Mouse (Mus musculus) spleen, postnatal 36 days (tissue): ENCODE data around the gene Ebf1.
"Not testable (repeated sequence)": the region's sequence is repeated elsewhere in the genome, so short reads cannot be mapped to it uniquely, and the experiment has no call there.

Experiments used
- DNase-seq, 2 experiments: peaks; one replicate each; pipeline ENCODE4 v3.0.0; 2022; ENCODE audit warnings: low spot score in 2 of 2, mixed read lengths in 1 of 2

Gene Ebf1

DNA sequence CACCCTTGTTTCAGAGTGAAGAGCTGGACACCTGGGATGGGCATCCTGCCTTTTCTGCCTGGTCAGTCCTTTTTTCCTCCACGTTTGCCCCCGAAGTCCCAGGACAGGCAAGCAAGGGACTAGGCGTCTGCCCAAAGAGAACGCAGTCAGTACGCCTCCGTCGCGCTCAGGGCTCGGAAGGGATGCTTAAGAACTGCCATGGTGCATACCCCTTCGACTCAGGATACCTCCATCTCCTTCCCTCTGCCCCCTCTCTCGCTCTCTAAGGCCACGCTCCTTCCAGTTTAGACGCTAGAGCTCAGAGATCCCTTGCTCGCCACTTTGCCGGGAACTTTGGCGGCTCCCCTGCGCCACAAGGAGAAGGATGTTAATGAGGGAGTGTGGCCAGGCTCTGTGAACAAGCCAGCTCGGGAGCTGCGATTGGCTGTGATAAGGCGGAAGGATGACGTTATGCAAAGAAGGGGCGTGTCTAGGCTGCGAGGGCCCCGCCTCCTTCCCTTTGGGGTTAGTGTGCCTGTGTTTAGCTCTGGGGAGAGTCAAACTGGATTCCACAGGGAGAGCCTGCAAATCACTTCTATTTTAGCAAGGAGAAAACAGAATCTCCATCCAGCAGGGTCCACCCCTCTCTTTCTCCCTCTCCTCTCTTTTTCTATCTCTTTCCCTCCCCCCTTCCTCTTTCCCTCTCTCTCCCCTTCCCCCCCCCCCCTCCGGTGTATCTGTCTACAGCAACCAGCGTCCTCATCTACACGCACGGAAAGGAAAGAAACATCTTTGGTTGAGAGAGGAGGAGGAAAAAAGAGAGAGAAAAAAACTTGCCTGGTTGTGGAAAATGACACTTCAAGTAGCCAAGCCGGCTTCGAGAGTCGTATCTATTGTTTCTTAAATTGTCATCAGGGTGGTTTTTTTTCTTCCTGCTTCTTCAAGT, at the start of gene Ebf1:
TSS of gene Ebf1 (plus strand) at position 530 of the 925 bp plus-strand sequence.
- DNase-seq = peak; percentile 94 to 95

DNA sequence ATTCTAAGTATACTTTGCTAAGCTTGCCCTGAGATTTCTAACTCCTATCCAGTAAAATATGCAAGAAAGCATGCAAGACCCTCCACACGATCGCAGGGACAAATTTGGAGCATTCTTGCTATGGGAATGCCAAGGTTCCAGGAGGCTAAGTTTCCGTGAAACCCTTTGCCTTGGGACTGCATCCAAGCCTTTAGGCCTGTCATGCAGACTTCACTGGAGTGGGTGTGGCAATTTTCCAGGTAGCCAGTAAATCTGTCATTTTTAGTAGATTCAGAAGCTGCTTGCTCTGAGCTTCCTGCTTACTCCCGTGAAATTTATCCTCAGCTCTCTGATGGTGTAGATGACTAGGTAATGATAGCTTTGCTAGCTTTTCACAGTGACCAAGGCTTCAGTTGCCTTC, 46.8 kb upstream of the Ebf1 start:
- not testable (repeated sequence) for DNase-seq

DNA sequence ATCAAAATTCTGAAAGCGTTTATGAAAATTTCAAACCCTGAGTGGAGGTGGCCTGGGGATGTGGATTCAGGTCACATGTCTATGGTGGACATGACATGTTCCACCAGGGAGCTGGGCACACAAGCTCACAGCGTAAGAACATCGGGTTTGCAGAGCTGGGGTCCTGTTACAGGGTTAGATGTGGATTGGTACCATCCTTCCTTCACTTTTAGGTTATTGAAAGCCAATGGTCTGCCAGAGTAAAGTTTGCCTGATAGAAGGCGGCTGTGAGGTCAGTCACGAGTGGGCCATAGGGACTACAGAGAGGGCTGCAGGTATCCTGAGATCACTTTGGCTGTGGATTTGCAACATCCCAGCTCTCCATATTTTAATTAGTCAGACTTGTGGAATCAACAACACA, 44.3 kb upstream of the Ebf1 start:
- no peak for DNase-seq

DNA sequence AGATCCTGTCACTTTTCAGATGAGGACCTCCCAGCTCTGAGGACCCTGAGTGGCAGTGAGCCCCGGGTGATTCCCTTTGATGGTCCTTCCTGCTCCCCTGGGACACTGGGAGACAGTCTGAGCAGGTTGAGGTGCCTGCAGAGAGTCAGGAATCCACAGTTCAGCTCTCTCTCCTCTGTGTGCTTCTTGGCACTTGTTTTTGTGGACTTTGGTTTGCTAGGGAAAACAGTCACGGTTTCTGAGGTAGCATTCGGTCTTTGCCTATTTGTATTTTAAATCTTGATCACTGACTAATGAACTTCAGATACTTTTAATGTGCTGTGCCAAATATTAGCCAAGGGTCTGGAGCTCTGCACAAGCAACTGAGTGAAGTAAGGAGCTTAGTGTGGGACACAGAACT, 43.7 kb upstream of the Ebf1 start:
- no peak for DNase-seq

DNA sequence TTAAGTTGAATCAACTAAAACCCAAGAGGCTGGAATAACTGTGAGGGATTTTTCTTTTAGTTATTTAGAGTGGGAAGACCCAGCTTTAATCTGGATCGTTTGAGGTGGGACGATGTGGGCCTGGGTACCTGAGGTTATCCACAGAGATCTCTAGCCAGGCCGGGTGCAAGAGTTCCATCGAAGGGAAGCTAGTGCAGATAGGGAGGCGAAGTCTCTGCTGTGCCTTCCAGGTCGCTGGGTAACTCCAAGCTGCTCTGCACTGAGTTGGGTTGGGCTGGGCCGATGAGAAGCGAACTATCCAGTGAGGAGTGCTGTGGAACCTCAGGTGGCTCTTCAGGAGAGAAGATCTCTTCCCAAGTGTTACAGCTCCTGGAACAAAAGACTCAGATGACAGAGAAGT, 42.7 kb upstream of the Ebf1 start:
- DNase-seq = no peak

DNA sequence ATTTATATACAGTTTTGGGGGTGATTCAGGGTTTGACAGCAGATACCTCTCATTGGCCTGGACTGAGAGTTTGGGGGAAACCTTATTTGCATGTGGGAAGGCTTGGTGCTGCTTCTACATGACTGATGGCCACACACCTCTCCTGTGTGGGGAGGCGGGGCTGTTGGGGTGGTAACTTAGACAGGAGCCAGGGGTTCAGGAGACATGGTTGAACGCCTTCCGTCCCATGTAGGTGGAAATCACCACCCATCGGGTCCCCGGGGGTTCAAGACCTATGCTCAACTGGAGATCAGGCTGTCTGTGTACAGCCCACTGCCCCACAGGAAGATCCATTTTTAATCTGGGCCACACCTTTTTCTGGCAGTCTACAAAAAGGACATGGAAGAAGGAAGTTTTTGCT, 42.3 kb upstream of the Ebf1 start:
- DNase-seq = peak; percentile 93

DNA sequence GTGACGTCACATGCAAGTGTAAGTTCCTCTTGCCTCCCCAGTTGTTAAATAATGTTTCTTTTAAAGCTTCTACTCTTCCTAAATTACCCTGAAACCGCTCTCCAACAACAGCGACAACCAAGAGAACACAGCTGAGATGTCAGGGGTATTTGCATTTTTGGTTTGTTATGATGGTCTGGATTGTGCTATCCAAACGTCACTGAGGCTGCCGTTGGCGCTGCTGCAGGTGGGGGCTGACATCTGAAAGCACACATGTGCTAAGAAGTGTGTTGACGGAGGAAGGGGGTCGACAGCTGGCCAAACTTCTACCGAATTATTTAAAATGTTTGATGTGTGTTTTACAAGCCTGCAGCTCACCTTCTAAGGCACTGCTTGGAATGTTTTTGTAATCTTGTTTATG, 39.2 kb upstream of the Ebf1 start:
- DNase-seq = no peak

DNA sequence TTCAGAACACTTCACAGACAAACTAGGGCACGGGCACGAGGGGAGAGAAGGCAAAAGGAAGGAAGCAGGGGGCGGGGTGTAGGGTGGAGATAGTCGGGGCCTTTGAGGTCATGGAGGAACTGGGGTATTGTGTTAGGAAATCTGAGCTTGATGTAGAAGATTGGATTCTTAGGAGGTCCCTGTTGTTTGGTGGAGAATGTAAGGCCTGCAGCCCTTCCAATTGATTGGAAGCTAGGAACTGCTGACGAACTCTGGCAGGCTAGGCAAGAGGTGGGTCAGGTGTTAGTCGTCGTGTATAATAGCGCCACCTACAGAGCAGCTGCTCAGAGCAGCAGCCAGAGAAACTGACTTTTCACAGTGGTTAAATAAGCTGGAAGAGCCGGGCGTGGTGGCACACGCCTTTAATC, 35.8 kb upstream of the Ebf1 start:
- peak; percentile 66 to 69 for DNase-seq

DNA sequence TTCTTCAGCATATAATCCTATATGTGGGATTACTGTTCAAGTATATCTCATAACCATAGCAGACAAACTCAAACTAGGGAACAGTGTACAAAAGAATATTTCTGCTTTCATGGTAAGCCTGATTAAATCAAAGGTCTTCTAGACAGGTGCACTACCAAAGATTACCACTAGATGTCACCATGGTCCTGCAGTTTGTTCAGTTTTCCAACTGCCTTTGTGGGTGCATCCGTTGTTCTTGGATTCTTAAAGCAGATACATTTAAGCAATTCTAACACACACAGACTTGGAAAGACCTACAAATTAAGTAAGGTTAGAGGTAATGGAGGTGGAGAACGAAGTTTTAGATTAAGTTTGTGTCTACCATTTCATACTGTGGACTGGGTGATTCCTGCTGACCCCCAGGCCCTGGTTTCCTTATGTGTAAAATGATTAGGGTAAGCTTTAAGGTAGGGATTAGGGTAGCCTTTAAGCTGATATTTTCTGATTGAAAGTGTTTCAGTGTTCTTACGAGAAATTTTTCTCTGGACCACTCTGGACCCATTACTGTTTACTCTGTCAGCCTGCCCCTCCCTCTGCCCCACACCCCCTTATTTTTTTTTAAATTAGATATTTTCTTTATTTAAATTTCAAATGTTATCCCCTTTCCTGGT, 30.9 kb upstream of the Ebf1 start:
- peak; percentile 49 to 61 for DNase-seq

DNA sequence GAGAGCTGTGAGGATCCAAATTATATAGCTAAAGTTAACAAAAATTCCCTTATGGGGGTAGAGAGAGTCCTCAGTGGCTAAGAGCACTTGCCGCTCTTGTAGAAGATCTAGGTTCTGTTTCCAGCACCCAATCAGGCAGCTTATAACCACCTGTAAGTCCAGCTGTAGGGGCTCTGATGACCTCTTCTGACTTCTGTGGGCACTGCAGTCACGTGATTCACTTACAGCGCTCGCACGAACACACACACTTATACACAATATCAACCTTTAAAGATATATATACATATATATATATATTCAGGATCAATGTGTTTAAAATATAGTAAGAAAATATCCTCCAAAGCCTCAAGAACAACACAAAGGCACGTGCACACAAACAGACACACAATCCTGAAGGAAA, 24.1 kb upstream of the Ebf1 start:
- no peak for DNase-seq

DNA sequence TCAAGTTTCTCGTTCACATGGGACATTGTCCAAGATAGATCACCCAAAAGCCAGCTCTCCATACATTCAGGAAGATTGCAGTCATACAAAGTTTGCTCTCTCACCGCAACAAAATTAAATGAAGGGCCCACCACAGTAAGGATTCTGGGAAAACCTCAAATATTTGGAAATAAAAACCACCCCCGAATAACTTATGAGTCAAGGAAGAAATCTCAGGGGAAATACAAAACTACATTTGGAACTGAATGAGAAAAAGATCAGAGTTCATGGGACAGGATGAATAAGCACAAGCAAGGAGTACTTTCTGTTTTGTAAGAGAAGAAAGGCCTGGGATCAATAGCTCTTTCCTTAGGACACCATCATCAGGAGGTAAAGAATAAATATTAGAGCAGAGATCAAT, 22.3 kb upstream of the Ebf1 start:
- no peak for DNase-seq

DNA sequence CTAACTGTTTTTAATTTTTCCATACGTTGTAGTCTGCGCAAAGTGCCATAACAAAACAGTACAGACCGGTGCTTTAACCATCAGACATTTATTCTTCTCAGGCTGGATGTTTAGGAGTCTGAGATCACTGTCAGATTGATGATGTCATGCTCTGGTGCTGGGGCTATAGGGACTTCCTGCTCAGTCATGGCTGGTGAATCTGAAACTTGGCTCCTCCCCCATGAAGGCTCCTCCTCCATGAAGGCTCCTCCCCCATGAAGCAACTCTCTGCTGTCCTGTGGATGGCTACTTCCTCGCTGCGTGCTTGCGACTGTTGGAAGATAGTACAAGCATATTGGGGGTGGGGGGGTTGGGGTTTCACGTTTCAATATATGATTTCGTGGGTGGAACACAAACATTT, 10.2 kb upstream of the Ebf1 start:
- peak in 1 of 2 experiments; percentile 6 for DNase-seq

DNA sequence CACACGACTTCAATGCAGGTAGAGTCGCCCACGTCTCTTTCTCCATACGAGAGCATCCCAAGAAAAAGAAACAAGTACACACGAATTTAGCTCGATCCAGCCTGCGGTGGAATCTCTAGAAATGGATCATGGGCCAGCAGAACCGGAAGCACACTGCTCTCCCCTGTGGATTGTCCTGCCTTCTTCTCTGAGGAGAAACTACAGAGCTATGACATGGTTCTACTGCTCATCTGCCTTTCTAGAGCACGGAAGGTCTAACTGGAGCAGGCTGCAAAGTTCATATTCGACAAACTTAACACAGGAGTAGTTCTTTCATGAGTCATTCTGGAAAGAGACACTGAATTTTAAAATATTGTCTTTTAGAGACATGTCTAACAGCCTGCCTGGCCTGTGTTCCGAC, 8.5 kb upstream of the Ebf1 start:
- no peak for DNase-seq

DNA sequence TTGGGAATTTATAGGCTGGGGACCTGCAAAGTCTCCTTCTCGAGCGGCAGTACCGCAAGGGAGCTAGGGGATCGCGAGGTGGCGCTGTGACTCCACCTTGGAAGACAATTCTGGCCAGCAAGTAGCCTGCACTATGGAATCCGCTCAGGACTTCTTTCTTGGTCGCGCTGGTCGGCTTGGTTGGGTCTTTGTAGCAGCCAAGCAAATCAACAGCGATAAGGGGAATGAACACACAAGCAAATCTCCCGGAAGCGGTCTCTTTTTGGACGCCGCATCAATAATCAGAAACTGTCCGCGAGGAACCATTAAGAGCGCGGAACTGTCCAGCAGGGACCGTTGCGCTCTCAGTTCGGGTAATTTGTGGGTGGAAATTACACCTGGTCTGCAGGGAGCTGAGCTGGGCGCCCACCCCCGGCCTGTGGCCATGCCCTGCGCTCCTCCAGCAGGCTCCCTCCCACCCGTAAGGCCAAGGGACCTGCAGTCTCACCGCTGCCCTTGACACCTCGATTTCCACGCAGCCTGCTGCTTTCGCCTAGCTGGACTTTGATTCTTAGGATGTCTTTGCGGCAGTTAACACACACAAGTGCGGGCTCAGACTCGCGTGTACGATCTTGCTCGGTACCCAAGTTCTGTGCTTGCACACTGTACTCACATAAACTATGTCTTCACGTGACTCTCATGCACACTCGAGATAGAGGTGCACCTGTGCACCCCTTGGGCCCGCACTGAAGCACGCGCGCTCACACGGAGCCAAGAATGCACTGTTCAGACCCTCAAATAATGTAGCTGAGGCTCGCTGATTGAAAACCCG, 5.9 kb upstream of the Ebf1 start:
- DNase-seq = peak; percentile 80

DNA sequence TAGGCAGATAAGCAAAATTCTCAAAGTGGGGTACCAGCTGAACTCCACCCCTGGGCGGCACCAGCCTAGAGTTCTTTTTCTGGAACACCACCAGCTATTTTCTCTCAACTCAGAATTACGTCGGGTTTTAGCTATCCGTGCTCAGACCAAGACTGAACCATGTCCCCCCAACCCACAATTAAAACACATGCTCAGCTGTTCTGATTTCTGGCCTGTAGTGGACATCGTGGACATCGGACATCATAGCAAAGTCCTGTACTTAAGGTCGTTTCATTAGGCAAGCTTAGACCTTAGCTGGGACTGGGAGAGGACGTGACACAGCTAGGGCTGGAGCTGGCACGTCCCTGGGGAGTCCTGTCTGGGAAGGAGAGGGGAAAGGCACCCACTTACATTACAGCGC, 5.0 kb upstream of the Ebf1 start:
- DNase-seq = no peak

DNA sequence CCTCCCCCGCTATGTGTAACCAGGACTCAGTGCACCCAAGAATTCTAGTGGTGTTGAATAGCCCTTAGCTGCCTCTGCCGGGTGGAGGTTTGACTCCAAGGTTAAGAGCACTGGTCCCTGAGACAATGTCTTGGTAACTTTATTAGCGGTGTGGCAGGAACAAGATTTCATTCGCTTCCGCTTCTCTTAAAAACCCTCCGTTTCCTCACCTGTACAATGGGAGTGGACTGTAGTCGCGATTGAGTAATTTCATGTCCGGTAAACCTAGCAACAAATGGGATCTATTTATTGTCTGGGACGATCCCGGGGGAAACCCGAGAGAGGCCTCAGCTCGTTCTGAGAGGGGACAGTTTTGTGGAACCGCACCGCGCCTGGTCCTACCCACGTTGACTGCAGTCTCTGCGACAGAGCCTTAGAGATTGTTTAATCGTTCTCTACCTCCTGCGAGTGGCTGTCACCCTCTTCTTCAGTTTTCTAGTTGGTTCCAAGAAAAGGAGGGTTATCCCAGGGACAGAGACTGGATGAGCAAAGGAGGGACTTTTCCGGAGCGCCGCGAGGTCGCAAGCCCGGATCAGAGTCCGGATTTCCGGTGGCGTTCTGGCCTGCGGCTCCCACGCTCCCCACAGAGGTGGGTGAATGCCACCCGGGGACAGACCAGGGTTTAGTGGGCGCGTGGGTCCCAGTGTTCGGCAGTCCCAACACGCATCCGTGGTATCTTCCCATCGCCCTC, 4.3 kb upstream of the Ebf1 start:
- DNase-seq = peak; percentile 48 to 52

DNA sequence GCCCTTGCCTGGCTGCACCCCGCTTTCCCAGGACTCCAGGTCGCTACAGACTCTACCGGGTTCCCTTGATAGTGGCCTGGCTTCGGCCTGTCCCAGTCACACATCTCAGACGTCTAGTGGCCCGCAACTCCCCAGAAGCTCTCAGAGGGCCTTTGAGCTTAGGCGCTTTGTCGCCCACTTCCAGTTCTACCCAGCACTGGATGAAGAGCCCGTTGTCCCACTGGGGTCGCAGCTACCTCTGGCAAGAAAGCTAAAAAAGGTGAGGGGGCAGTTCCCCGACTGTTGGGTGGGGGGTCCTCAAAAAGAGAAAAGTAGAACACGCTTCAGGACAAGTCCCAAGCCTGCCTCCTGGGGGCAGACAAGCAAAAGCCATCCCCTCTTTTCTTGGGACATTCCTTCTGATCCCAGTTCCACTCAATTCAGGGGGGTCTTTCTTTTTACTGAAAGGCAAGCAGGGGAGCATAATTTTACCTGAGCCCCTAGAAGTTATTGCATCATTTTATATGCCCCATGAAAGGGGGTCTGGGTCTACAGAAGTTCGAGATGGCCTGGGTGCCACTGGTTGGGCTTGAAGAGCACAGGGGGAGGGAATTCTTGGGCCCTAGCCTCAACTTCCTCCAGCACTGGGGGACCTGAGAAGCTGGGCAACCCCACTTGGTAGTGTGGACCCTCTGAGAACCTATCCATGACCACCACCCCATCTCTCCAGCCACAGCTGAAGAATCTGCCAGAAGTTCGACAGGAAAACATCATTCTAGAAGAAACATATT, 3.5 kb upstream of the Ebf1 start:
- DNase-seq = no peak

DNA sequence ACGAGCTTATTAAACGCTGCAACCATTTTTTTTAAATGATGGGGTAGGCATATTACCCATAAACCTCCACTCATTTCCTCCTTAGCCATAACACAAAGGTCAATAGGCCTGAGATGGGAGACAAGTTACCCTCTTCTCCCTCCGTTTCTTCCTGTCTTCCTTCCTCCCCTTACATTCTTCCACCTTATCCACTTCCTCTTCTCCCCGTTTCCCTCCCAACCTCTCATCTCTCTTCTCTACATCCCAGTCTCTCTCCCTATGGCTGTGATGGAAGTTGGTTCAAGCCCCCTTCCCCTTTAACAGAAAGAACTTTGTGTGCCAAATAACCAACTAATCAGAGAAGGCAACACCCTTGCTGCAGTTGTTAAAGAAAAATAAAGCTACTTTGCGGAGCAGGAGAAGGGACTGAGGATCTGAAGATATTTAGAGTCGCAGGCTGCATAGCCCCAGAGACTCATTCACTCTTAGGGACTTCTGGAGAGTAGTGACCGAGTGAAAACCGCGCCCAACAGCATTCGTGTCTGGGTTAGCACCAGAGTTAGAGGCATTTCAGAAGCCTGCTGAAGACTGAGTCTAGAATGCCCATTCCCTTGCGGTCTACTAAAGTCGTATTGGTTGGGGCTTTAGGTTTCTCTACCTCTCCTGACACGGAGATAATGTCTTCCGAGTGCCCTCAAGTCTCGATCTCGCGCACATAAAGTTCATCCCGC, 884 bp upstream of the Ebf1 start:
- no peak for DNase-seq

DNA sequence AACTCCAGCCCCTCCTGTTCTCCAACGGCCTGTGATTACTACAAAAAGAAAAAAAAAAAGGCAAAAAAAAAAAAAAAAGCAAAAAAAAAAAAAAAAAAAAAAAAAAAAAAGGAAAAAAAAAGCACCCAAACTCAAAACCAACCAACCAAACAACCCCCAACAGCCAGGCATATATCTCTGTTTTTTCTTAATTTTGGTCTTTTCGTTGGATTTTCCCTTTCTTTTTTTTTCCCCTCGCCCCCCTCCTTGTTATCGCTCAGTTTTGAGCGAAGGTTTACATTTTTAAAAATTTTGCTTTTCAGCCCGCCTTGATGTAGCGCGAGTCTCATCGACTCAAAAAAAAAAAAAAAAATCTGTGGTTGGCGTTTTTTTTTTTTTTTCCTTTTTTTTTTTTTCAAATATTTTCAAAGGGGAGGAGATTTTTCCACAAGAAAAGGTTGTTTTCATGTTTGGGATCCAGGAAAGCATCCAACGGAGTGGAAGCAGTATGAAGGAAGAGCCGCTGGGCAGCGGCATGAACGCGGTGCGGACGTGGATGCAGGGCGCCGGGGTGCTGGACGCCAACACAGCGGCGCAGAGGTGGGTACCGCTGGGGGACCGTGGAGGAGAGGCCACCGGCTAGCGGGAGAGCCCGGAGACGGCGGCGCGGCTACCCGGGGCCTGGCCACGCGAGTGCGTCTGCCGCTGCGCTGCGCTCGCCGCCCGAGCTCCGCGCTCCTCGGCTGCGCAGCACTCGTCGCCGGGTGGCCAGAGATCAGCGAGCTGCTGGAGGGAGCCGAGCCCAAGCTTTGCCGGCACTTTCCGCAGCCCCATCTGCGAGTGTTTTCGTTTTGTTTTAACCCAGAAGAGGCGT, 843 bp downstream of the Ebf1 start:
- peak; percentile 44 to 57 for DNase-seq
